In the genomic region with DNA sequence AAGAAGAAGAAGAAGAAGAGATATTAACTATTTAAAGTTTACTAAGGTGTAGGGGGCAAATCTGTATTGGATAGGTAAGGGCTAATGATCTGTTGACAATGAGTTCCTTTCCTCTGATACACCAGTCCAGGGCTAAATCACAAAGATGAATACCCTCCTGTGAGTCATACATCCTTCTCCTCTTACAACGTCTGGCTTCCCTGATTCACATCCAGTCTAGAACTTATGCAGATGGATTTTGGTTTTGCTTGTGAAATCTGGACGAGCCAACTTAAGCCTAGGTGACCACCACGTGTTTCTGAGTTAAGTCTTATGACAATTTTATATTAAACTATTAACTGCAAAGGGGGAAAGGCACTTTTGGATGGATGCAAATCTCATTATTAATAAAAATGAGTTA, we compare ENCODE assay signal across 23 mouse cellular contexts.
"Had no signal": no experiment of that assay in that cellular context is flagged by ENCODE, and none has a peak within 500 bp of the region (broad histone marks: within the 10 kb centered on the region; RNA-seq: fewer than 3 reads in every experiment).

No protein-coding gene starts in this region.

- H3K27ac ChIP-seq: kidney, postnatal 0 days; layer of hippocampus, adult 2 months; limb, embryonic 10.5 days; limb, embryonic 13.5 days; liver, embryonic 12.5 days; liver, embryonic 15.5 days; lung, embryonic 15.5 days; midbrain, embryonic 10.5 days; midbrain, embryonic 13.5 days; neural tube, embryonic 12.5 days; stomach, embryonic 15.5 days had no signal

- H3K4me2 ChIP-seq: limb, embryonic 13.5 days; liver, embryonic 12.5 days; liver, embryonic 15.5 days; lung, embryonic 15.5 days; midbrain, embryonic 13.5 days; neural tube, embryonic 12.5 days; stomach, embryonic 15.5 days had no signal

- H3K27me3 ChIP-seq: limb, embryonic 13.5 days; liver, embryonic 12.5 days; liver, embryonic 15.5 days; lung, embryonic 15.5 days; megakaryocyte, embryonic 14.5 days; midbrain, embryonic 13.5 days; neural tube, embryonic 12.5 days; stomach, embryonic 15.5 days had no signal

- H3K9ac ChIP-seq: limb, embryonic 13.5 days; liver, embryonic 12.5 days; liver, embryonic 15.5 days; lung, embryonic 15.5 days; midbrain, embryonic 13.5 days; neural tube, embryonic 12.5 days; stomach, embryonic 15.5 days had no signal

- ATAC-seq: liver, embryonic 12.5 days; midbrain, embryonic 13.5 days; midbrain, embryonic 16.5 days had no signal

- H3K4me3 ChIP-seq: layer of hippocampus, adult 2 months; limb, embryonic 10.5 days; limb, embryonic 13.5 days; liver, embryonic 12.5 days; liver, embryonic 15.5 days; lung, embryonic 15.5 days; megakaryocyte, embryonic 14.5 days; midbrain, embryonic 10.5 days; midbrain, embryonic 13.5 days; neural tube, embryonic 12.5 days; stomach, embryonic 15.5 days had no signal

- H3K9me3 ChIP-seq: limb, embryonic 10.5 days; limb, embryonic 13.5 days; liver, embryonic 12.5 days; liver, embryonic 15.5 days; lung, embryonic 15.5 days; megakaryocyte, embryonic 14.5 days; midbrain, embryonic 10.5 days; midbrain, embryonic 13.5 days; neural tube, embryonic 12.5 days; stomach, embryonic 15.5 days had no signal

- H3K36me3 ChIP-seq: limb, embryonic 10.5 days; limb, embryonic 13.5 days; liver, embryonic 12.5 days; liver, embryonic 15.5 days; lung, embryonic 15.5 days; midbrain, embryonic 10.5 days; midbrain, embryonic 13.5 days; neural tube, embryonic 12.5 days; stomach, embryonic 15.5 days had no signal

- DNase-seq: kidney, postnatal 25 days; layer of hippocampus, adult 9-11 months; liver; lung, adult 18-20 months; lung, postnatal 10 days; lung, postnatal 36 days; right cerebral cortex, adult 18-20 months; right cerebral cortex, postnatal 14 days; spleen, adult 18-20 months; thymus, postnatal 36 days had no signal
